Mouse (Mus musculus) mesoderm, embryonic 11.5 days (tissue): ENCODE data around the gene Zfp382.
"Not testable (repeated sequence)": the region's sequence is repeated elsewhere in the genome, so short reads cannot be mapped to it uniquely, and the experiment has no call there.

Source experiments
- DNase-seq: peaks from one replicate; pipeline ENCODE4 v3.0.0-alpha.2; 2012; ENCODE audit warnings: low read depth, low spot score

Gene Zfp382

DNA sequence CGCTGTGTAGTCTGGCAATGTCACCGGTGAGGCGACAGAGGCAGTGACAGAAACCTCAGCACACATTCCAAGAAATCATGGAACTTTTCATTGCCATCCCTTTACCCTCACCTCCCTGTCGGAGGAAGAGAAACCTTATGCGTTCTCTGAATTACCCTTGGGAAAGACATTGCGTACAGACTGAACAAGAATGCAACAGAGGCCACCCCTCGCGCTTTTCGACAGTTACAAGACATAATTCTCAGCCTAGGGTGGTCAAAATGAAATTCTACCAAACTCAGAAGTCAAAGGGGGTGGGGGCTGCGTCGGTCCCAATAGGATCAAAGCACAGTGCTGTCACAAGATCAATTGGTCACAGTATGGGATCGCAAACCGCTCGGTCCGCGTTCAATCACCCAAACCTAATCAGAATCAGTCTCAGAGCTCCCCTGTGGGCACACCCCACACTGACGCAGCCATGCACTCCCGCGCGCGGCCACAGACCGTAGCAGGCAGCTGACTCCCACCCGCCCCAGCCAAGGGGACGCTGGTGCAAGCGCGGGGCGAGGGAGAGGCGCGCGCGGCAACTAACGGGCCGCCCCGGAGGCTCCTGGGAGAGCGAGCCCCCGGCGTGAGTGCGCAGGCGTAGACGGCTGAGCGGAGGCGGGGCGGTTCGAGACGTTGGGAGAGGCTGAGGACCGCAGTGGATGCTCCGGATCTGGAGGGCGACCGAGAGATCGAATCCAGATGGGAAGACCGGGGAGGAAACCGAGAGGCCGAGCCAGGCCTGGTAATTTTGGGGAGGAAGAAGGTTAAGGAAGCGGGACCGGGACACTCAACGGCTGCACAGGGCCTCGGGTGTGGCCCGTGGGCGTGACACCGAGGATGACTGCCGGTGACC is at the start of gene Zfp382:
TSS of gene Zfp382 (plus strand) at position 635 of the 880 bp plus-strand sequence.
- DNase-seq, result peak; percentile 91

DNA sequence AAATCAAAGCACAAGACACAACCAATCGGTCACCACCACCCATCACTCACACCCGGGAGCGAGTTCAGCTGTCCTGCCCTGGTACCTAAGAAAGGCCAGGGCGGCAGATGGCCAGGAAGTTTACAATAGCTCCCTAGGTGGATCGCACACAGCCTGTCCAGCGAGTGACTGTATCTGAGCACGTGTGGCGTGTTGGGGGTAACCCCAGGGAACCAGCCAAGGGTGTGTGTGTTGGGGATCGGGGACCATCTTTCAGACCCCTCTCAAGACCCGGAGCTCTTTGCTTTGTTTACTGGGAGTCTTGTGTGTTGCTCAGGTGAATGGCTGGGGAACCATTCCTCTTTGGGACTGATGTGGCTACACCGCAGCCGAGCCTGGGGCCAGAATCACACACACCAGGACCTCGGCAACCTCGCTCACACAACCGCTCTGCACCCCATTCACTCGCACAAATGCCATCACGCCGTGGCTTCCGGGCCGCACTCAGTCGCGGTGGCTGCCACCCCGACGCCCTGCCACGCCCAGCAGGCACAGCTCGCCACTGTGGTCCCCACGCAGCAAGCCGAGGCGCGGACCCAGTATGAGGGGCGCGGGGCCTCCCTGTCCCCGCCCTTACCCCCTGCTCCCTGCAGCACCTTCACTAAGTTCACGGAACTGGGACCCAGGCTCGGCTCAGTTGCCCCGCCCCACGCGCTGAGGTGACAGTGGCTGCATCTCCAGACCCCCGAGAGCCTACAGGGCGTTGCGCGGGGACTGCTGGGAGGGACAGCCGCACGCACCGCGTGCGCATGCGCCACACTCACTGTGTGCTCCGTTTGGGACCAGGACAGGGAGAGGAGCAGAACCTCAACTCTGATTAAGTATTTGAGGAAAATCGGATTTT is 49.4 kb upstream of the Zfp382 start, which contains the start of gene Zfp82:
TSS of gene Zfp82 (minus strand) at position 755 of the 883 bp plus-strand sequence.
- DNase-seq, result peak; percentile 95

DNA sequence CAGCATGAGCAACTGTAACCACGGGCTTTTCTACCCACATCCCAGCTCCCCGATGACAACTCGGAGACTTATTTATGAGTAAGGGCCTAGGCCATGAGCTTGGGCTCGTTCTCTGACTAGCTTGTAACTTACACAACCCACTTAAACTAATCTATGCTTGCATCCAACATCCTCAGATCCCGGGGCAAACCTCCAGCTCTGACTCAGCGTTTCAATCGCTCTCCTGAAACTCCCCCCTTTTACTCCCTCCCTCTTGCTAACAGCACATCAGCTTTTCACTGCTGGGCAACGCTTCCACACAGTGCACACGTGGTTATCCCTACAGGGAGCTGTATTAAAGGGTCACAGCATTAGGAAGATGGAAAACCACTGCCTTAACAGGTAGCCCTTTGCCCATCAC is 35.2 kb upstream of the Zfp382 start:
- DNase-seq, result no peak

DNA sequence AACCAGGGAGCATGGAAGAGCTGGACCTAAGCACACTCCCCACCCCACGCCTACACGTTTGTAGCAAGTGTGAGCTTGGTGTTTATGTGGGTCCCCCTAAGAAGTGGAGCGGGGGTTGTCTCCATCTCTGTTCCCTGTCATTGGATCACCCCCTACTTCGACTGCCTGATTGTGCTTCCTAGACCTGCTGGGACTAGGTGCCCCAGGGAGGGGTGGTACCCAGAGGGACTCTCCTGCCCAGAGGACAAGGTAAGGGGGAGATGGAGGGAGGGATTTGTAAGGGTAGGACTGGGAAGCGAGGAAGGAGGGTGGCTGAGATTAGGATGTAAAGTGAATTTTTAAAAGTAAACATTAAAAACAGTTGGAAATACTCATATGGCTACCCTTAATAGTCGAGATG is 32.3 kb upstream of the Zfp382 start:
- DNase-seq, result no peak

DNA sequence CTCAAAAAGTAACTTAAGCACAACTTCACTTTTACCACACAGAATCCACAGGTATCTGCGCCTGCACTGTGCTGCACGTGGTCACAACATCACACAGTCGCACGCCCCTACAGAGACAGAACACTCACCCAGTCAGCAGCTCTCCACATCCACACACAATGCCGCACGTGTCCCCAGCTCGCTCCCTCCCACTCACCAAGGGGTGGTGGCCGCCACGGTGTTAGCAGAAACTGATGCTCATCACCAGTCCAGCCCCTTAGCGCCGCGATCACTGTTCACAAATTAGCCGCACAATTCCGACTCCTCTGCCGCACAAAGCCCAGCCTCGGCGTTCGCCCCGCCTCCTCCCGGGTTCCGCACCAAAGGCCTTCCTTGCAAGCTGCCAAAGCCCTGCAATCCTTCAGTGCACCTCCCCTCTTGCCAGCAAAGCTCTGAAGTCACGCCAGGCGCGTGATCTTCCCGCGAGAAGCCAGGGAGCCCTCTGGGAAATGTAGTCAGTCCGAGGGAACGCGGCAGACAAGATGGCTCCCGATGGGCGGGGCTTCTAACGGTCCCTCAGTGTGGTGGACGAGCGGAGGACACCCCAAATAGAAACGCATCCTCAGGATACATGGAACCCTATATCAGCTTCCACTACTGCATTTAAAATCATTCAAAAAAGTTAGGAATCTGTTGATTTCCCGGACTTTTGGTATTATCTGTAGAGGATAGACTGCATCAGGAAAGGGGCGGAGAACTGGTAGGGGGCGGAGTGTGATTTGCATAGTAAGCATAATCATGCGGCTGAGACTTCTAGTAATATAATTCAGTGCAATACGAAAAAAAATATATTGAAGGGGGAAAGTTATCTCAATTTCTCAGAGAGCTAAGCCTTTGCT is 31.4 kb upstream of the Zfp382 start, which contains the start of the genes Gm26920 and Zfp566:
TSS of gene Gm26920 (minus strand) at position 319 of the 878 bp plus-strand sequence.
TSS of gene Zfp566 (minus strand) at position 436 of the 878 bp plus-strand sequence.
- DNase-seq, result peak; percentile 99

DNA sequence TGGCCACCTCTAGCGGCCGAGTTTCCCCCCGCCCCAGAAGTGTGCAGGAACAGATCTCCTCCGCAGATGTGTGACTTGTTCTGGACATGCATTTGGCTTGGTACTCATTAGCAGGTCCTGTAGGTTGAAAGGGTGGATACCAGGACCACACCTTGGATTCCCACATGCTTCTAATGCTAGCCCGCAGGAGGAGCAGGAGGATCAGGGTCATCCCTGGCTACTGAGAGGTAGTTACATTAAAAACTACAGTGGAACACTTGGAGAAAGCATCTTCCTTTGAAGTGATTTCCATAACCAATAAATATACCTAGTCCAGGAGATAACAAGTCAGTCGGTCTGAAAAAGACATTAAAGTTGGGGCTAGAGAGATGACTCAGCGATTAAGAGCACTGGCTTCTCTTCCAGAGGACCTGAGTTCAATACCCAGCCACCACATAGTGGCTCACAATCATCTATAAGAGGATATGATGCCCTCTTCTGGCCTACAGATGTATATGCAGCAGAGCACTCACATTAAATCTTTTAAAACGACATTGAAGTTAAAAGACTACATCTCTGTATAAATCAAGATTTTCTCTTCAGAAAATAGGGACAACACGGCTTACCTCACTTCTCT is 30.7 kb upstream of the Zfp382 start:
- no peak for DNase-seq

DNA sequence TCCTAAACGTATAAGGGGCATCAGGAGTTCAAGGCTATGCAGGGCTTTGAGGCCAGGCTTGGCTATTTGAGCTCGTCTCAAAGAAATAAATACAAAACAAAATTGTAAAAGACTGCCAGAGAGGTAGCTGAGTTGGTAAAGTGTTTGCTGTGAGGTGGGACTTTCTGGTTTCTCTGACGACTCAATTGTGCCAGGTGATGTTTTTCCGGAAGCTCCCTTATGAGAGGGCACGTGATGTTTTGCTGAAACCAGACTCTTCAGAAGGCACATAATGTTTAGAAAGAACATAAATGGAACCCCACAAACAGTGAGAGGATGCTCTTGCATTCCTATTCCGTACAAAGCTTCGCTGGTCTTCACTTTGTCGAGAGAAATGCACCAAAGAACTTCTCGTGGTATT is 29.1 kb upstream of the Zfp382 start:
- DNase-seq, result no peak

DNA sequence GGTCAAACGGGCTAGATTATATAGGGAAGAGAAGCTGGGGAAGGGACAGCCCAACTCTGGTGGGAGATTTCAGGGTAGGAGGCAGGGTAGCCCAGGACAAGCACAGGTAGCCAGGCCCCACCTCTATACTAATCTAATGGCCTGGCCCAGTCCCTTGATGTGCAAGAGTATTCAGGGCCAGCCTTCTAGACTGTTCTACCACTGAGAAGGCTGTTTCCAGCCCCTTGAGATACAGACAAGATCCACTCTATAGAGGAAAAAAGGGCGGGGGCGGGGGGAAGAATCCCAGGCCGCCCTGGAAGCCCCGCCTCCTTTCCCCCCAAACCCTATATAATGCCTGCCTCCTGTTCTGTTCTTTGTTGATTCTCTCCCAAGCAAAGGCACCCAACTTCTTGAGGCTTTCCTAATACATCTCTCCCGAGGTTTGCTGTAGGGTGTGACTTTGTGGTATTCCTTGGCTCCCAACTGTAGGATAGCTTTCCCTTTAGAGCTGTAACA is 27.8 kb upstream of the Zfp382 start:
- no peak for DNase-seq

DNA sequence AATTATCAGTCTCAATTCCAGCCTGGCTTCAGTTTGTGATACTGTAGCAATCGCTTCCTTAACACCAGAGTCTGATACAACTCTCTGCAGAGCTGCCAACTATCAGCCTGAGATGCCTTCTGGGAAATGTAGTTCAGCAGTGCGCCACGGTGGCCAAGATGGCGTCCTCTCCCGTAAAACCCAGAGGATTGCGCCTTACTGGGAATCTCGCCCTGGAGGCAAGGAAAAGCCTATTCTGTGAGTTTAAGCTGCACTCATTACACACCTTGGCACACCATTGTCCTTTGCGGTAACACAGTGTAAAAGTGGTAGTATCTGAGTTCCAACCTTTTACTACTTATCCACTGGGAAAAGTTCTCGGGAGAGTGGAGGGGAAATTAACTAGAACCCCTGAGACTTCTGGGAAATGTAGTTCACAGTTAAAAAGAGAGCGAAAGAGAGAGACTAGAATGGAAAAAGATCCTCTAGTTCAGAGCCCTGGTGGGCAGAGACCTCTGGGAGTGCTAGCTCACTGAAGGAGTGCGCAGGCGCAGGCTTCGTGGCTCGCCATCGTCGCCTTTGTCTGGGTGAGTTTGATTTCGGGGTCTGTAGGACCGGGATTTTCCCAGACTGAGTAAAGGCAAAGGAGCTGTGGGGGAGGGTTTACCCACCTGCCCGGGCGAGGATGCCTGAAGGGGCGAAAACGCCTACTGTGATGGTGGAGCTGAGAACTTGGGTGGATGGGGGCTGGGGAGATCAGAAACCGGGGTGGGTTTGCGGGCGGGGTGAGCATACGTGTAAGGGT is 26.9 kb upstream of the Zfp382 start, which contains the start of gene Zfp260:
TSS of gene Zfp260 (plus strand) at position 132 of the 784 bp plus-strand sequence.
- DNase-seq, result peak; percentile 97

DNA sequence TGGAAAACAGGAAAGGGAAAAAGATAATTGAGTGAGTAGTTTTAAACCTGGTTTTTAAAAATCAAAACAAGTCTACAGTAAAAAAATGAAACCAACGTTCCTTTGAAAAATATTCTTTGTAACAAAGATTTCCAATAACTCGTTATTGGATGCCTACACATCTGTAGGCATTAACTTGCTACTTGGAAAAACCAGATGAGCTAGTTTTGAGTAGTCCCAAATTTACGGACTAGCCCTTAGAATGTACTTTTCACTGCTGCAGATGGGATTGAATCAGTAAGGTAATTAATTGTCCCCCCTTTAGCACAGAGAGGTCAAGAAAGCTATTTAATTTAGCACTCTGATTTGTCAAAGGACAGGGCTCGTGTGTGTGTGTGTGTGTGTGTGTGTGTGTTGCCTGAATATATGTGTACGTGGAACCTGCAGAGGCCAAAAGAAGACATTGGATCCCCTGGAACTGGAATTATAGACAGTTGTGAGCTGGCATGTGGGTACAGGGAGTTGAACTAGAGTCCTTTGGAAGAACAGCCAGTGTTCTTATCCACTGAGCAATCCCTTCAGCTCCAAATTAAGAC is 26.1 kb upstream of the Zfp382 start:
- no peak for DNase-seq

DNA sequence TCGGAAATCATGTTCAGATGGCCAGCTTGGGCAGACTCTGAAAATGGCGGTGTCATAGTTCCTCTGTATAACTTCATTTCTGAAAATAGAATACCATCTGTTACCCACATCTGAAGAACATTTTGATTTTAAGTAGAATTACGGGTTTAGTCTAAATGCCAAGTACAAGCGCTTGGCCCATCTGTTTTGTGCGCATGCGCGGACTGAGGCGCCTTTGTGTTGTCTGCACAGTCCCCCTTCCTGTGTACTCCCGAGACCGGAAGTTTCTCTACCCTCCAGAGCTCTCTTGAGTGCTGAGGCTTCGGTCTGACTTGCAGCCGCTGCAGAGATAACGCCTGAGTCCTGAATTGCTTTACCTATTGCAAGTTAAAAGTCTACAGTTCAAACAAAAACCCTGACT is 22.4 kb upstream of the Zfp382 start:
- DNase-seq, result no peak

DNA sequence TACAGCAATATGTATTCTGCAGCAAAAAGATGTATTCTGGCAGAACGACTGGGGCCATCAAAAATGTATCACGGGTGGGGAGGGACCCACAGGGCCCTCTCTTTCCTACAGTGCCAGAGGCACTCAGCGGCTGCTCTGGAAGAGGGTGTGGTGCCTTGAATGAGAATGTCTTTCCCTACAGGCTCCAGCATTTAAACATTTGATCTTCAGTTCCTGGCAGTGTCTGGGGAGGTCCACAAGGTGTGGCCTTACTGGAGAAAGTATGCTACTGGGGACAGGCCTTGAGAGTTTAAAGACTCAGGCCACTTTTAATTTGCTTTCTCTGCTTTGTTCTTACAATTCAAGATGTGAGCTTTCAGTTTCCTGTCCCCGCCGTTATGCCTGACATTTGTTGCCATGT is 5.7 kb upstream of the Zfp382 start:
- no peak for DNase-seq

DNA sequence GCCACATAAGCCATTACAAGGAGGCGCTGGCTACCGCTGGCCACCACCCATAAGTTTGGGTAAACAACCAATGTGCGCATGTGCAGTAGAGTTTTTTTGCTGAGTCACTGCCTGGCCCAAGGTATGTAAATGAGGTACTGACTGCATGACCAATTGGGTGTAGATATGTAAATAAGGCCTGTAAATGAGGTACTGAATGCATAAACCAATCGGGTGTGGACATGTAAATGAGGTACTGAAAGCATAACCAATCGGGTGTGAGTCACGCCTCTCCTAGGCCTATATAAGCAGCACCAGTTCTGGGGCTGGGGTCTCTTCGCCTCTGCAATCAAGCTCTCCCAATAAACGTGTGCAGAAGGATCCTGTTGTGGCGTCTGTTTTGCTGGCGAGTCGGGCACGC is 3.8 kb upstream of the Zfp382 start:
- not testable (repeated sequence) for DNase-seq

DNA sequence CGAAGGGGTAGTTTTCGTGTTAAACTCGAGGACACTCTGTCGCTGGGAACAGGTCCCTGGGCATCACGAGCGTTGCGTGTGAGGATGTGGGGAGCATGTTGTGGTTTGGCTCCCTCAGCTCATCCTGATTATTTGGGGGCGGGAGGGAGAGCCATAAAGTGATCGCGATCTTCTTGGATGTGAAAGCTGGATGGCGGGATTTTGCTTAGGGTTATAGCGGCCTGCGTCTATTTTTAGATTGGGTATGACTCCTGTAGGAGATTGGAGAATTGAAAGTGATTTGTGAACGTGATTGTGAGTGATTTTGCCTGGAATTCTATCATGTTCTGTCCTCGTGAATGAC is 417 bp downstream of the Zfp382 start:
- DNase-seq, result peak; percentile 14

DNA sequence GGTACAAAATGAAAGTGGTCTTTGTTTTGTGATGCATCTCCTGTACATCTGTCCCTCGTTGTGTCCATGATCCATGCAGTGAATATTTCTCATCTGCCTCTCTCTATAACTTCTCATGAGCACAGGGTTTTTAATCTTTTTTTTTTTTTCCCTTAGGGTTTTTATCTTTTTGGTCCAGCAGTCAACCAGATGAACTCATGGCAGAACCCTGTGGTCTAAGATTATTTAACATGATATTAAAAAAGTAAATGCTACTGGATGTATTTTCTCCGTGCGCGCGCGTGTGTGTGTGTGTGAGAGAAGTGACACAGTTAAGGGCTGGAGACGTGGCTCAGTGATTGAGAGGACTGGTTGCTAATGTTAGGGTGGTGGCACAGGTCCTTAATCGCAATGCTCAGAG is 8.2 kb downstream of the Zfp382 start:
- no peak for DNase-seq

DNA sequence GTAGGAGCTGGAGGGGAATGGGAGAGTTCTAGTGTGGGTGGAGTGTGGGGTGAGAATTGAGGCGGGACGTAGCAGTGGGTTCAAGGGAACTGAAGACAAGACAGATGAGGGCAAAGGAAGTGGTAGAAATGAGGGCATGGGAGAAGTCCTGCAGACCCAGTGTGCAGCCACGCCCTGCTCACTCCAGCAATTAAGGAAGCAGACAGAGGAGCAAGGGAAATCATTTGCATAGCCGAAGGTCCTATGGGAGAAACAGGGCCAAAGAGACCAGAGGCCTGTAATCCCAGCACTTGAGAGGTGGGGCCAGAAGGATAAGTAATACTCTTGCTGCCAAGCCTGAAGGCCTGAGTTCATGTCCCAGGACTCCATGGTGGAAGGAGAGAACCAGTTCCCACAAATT is 10.7 kb downstream of the Zfp382 start:
- no peak for DNase-seq

DNA sequence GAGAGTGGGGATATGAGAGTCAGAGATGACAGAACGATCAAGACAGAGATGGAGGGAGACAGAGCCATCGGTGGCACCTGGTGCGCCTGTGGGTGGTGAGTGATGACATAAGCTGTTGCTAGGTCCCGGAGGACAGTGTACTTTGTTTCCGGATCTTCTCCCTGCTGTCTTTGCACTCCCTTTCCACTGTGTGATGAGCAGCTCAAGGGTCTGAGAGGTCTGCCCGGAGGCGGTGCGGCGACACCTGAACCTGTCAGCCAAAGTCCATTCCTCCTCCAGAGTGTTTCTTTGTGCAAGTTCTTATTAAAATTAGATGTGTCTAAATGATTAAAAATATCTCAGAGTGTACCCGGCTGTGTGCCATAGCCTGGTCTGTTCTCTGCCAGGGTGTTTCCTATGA is 15.1 kb downstream of the Zfp382 start:
- no peak for DNase-seq

DNA sequence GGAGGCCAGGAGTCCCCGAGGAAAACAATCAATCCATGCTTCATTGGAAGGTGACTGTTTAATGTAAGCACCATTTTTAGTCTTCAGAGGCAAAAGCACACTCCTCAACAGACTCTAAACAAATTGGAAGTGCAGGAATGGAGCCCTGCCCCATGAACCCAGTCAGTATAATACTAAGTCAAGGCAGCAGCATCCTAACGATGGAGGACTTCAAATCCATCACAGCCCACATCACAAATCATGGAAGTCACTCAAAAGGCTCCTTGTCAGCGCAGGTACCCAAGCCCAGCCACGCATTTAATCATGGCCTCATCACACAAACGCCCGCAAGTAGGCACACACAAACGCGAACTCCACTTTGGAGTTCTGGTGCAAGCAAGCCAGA is 21.4 kb downstream of the Zfp382 start:
- no peak for DNase-seq

DNA sequence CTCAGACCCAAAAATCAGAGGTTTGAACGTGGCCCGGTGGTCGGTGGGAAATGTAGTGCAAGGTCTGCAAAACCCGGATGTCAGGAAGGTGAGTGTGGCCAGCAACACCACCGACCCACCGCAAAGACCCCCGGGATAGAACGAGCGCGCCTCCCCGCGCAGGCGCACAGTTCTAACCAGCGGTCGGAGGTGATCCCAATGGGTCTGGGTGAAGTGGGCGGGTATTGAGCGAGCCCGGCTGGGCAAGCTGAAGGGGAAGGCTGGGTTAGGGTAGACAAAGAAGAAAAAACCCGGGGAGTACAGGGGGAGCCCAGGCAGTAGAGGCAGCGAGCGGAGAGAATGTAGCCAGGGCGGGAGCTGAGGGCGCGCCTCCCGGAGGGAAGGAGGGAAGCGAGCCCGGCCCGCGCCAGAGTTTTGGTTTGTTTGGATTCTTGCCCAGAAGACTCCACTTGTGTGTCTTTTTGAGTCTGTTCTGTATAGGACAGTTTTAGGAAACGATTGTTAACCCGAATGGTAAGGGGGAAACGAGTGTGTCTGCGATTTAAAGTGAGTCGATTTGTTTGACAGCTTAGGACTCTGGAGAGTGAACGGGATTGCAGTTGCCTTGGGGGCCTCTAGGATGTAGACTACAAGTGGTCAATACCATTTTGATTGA is 21.9 kb downstream of the Zfp382 start:
- DNase-seq, result peak; percentile 88
